Mouse (Mus musculus) yolk sac, embryonic 10.5 days (tissue): ENCODE data around the gene Tcta.
A peak's percentile ranks its signal among the peaks of the same experiment; 100 is the strongest.
"Not testable (repeated sequence)": the region's sequence is repeated elsewhere in the genome, so short reads cannot be mapped to it uniquely, and the experiment has no call there.

Source experiments
- DNase-seq: peaks from one replicate; pipeline ENCODE4 v3.0.0-alpha.2; 2017; ENCODE audit warnings: low spot score

Tcta gene

DNA sequence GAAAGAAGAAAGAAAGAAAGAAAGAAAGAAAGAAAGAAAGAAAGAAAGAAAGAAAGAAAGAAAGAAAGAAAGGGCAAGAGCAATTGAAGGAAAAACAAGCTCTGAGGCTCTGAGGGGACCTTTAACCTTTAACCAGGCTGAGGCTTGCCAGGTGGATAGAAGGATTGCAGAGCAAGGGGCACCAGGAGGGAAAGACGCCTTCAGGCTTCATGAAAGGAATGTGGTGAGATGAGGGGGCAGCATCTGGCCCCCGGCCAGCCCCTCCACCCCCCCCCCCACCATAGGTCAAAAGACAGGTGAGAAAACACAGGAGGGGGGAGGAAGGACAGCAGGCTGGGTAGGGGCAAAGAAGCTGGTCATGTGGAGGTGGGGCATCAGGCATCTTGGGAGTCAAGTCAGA is 34.0 kb downstream of the Tcta start:
- DNase-seq = peak; percentile 55

DNA sequence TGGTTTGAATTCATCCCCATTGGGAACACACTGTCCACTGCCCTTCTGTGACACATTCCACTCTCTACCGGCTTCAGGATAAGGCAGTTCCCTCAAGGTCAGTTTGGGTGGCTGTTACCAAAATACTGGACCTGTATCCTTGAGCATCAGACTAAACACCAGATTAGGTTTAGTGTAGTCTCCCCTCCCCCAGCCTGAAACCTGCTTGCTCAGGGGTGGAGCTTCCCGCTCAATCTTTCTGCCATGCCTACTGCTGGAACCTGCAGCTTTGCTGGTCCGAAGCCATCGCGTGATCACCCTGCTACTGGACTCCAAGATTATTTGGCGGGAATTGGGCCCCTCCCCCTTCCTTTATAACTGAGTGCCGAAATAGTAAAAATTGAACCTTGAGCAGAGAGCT is 37.3 kb downstream of the Tcta start:
- DNase-seq = not testable (repeated sequence)

DNA sequence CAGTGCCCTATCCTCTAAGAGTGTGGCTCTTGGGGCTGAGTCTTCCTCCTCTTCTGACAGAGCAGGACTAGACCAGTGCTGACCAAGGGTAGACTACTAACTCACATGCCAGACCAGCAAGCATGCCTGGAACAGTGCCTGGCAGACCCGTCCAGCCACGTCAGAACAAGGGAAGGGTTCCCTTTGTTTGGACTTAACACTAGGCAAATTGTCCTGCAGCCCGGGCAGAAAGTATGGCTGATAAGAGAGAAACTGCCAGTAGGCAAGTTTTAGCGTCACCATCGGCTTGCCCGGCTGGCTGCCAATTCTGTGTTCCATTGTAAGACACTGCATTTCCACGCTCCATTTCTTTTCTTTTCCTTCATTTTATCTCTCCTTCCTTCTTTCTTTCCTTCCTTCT is 38.3 kb downstream of the Tcta start:
- DNase-seq = no peak

DNA sequence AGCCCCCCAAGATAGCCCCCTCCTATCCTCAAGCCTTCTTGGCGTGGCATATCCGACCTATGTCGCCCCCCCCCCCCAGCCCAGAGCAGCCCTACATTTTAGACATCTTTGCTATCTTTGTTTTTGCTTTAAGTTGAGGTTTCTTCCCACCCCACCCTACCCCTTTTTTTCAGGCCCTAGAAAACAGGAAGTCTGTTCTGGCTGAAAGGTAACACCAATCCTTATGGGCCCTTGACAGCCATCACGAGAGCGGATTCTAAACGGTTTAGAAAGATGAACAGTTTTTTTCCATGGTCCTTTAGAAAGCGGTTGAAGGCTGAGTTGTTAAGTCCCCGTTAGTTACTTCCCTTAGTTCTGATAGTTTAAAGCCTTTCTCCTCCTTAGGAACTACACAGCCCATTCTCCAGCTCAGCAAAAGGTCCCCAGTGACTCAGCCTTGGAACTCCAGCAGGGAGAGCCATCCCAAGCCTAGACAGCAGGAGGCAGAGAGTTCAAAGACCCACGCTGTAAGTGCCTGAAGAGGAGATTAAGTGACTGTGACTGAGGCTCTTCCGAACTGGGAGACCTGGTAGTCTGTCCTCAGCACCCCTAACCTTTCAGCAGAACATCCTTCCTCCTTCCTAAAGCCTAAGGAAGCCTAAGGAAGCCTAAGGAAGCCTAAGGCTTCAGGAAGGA is 39.6 kb downstream of the Tcta start:
- DNase-seq = no peak

DNA sequence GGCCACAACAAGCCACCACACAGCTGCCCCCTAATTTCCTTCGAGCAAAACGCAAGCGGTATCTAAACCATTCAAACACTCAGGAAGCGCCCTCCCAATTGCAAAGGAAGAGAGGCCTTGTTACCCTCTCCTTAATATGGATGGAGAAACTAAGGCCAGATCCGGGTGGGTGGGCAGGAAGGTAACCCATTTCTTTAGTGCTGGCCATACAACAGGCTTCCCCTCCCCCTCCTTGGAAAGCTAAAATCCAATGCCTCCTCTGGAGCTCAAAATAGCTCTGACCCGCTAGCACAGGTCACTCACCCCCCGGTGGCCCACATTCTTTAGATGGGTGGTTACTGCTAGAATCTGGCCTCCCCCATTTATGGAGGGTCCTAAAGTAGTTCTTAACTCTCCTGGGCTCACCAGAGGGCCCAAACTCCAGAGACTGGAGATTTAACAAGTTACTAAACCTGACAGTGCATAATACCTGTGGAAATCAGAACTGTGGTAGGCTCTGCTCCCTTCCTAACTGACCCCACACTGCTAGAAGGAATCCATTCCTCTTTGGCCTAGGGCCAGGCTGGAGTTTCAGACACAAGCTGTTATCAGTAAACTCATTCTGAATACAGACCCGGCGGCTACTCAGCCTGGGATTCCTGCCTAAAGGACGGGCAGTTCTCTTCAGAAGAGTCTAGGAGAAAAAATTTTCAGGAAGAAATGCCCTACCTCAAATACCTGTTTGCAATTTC is 41.6 kb downstream of the Tcta start:
- peak; percentile 73 for DNase-seq

DNA sequence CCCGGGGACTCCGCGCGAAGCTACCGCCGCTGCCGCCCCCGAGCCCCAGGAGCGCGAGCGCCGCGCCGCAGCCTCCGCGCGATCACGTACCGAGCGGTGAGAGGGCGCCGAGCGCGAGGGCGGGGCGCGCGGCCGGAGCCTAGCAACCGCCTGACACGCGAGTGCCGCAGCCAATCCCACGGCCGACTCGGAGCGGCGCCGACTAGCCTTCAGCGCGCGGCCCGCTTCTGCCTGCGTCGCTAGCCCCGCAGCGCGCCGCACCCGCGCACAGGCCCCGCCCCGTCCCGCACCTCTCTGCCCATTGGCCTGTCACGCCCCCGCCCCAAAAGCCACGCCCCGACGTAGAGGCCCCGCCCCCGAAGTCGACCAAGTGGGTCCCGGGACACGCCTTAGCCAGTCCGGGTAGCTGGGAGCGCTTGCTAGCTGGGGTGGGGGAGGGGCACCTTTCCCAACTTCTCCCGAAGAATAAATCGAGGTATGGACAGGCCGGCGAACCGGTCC is 42.2 kb downstream of the Tcta start, which contains the start of gene Dag1:
Gene Dag1, minus strand, starts transcription at position 269 of the 501 bp plus-strand sequence.
- DNase-seq = peak; percentile 100

DNA sequence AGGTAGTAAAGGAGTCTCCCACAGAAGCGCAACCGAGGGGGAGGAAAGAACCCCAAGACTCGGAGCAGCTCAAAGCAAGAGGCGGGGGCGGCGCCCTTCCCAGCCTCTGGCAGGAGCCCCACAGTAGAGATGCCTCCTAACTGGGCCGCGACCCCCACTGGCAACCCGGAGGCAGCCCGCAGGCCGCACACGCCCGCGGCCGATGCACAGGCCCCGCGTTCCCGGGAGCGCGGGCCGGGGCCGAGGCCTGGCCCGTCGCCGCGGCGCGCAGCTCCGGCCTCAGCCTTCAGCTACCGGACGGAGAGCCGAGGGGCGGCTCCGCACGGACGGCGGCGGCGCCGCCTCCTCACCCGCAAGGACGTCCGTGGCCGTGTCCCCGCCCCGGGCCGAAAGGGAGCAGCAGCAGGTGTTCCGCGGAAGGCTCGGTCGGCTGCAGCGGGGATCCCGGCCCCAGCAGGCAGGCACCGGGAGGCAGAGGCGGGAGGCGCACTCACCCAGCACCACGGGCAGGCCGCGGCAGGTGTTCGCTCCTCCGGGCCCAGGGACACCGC is 42.8 kb downstream of the Tcta start:
- no peak for DNase-seq

DNA sequence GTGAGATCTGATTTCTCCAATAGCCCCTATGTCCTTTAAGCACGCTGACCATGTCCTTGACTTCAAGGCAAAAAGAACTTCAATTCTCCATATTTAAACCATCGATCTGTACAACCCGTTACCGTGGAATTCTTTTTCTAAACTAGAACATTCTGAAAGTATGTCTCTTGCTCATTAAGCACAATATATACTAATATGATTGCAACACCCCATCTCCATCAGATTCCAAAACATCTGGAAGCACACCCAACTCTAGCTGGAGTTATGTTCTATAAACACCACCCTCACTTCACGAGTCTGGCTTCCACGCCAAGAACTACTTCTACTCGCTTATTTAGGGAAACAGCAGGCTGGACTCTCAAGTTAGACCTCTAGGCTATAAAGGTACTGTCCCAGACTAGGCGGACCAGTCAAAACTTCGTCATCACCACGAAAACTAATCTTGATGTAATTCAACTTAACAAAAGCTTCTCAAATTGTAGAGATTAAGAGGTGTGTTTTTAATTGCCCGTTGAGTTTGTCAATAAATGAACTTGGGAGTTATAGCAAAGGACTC is 43.4 kb downstream of the Tcta start:
- DNase-seq = no peak

GRCm38 (mm10) chr9:108261865-108262264 is 44.1 kb downstream of the Tcta start:
- no peak for DNase-seq

DNA sequence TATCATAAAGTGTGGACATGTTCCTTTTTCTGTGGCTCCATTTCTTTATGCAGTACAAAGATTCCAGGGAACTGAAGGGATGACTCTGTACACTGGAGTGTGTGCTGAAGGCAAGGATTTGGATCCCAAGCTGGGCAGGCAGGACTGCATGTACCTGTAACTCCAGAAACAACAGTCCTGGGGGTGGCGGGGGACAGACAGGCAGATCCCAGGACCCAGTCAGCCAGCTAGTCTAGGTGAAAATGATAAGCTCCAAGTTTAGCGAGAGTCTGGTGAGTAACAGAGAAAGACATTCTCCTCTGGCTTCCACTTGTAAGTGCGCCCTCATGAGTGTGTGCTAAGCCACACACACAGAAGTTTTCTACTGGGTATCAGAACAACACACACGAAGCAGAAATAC is 45.4 kb downstream of the Tcta start:
- DNase-seq = no peak
